Mouse (Mus musculus) c-Kit-negative CD71-positive TER-119-positive erythroid progenitor cells, embryonic 14.5 days (primary cell): ENCODE data around the gene Nfe2l3.
"Not testable (repeated sequence)": the region's sequence is repeated elsewhere in the genome, so short reads cannot be mapped to it uniquely, and the experiment has no call there.

Experiments
- DNase-seq: peaks from one replicate; pipeline ENCODE4 v3.0.0-alpha.2; 2013; ENCODE audit warnings: low read depth, low spot score

Nfe2l3 gene

DNA sequence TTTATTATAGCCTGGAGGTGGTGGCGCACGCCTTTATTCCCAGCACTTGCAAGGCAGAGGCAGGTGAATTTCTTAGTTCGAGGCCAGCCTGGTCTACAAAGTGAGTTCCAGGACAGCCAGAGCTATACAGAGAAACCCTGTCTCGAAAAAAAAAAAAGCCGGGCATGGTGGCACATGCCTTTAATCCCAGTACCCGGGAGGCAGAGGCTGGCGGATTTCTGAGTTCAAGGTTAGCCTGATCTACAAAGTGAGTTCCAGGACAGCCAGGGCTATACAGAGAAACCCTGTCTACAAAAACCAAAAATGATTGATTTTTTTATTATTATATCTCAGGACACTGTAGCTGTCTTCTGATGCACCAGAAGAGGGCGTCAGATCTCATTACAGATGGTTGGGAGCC lies 52.1 kb downstream of the Nfe2l3 start:
- not testable (repeated sequence) for DNase-seq

DNA sequence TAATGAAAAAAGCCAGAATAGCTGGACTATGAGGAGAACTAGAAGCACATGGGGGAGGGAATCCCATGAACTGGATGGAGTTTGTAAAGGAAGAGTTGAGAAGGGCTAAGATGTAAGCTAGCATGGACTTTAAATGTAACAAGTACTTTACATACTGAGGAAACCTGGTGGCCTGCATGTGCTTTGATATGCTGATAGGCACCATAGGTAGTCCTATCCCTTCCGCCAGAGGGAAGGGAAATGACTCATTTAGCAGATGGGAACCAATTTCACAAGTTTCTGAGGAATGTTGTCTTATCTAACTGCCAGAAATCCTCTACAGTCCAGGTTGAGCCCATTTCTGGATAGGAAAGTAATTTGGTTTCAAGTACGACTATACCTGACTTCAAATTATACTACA lies 53.2 kb downstream of the Nfe2l3 start:
- no peak for DNase-seq

DNA sequence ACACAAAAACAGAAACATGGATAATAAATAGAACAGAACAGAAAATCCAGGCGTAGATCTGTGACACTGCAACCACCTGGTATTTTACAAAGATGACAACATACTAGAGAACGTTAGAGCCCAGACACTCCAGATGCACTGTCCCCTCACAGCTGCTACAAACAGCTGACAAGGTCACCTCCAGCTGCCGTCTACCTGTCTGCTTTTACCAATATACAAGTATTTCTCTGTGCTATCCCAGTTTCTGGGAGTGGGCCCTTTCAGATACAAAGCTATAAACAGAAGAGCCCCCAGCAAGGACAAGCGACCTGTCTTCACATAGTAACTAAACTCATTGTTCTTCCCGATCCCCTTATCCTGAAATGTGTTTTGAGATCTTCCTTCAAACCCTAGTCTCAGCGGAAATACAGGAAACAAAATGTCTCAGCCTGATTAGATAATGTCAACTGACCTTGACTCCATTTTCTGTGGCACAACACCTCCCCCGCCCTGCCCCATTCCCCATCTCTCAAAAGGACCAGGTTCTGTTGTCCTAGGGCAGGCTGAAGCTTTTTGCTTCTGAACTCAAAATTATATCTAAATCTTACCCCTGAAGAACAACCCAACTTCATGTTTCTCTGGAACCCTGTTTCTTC lies 53.7 kb downstream of the Nfe2l3 start:
- DNase-seq = no peak

DNA sequence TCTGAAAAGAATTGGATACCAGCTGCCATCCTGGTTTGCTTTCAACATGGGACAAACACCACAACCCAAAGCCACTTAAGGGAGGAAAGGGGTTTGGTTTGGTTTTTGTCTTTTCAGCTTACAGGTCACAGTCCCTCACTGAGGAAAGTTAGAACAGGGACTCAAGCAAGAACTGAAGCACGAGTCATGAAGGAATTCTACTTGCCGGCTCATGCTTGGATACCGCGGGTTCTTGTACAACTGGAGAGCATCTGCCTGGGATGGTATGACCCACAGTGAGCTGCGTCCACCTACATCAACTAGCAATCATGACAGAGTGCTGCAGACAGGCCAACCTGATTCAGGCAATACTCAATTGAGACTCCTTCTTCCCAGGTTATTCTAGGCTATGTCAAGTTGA lies 54.3 kb downstream of the Nfe2l3 start:
- no peak for DNase-seq

DNA sequence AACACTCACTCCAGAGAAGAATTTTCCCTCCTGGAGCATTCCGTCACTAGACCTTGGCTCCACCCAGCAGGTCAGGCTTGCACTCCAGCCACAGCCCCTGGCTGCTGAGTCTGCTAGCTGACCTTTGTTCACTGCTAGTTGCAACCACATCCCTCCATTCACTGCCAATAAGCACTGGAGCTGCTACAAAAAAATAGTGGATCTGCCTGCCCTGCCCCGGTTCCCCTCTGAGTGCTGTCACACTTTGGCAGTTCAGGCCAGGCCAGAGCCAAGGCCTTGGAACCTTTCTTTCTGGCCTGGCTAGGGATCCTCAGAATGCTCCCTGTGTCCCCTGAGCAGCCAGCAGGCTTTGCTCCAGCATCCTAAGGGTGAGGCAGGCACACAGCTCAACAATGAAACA lies 57.3 kb downstream of the Nfe2l3 start:
- no peak for DNase-seq

DNA sequence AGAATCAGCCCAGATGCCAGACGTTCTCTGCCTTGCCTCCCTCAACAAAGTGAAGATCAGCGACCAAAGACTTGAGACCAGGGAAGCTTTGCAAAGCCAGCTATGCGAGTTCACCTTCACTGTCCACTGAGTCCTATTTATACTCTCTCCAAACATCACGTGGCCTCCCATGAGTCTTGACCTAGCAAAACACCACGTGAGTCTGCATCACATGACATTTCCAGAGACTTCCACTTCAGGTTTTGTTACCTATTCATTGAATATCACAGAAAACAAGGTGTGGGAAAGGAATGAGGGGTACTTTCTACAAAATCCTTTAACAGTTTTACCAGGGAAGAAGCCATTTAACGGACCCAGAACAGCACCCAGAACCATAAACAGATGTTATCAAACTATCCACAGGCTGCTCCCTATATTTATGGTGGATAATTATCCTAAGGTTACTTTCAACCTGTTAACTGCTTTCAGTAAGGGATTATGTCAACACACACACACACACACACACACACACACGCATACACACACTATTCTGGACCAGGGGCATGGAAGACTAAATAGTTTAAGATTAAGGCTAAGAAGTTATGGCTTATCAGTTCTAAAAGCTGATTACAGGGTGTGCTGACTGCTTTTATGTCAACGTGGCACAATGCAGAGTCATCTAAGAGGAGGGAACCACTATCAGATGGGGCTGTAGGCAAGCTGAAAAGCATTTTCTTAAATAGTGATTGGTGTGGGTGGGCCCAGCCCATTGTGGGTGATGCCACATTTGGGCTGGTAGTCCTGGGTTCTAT lies 65.0 kb downstream of the Nfe2l3 start:
- DNase-seq = no peak

DNA sequence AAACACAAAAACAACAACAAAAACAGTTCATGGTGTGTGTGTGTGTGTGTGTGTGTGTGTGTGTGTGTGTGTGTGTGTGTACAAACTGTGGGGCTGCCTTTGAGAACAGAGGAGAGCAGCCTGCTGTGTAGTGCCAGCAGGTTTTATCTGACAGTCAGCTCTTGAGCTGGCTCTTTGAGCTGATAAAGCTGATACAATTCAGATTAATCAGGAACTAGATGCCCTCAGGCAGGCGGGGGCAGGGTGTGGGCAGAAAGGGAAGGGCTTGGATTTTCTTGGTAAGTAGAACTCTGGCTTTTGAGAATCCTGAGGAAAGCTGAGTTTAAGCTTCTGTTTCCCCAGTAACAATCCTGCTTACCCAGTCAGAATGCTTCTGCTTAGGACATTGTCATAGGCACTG lies 73.2 kb downstream of the Nfe2l3 start:
- no peak for DNase-seq

DNA sequence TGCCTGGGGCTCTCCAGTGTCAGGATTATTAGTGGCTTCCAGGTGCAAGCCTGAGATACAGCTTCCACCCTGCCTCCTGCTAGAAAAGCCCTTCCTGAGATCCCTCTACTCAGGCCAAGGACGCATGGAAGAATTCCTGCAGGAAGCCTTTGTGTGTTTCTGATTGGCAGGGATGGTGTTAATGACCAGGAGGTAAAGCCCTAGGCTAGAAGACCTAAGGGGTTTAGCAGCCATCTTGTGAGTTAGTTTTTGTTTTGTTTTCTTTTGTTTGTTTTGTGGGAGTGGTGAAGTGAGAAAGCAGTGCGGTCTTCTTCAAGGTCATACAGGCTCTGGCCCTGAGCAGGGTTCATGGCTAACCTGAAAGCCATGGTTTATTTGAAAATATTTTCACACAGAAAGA lies 75.1 kb downstream of the Nfe2l3 start:
- DNase-seq = no peak
